Mouse (Mus musculus) lung, postnatal 0 days (tissue): Measurements from ENCODE around the gene Pcdh15.

ENCODE experiments used
- CTCF ChIP-seq: IDR thresholded peaks from 2 replicates; pipeline ENCODE4 v1.5.1; 2016; ENCODE audit warnings: antibody characterized with exemption, mild to moderate bottlenecking
- EP300 ChIP-seq: IDR thresholded peaks from 2 replicates; pipeline ENCODE4 v1.6.1; 2016; ENCODE audit warnings: antibody characterized with exemption, mild to moderate bottlenecking, control low read depth

DNA sequence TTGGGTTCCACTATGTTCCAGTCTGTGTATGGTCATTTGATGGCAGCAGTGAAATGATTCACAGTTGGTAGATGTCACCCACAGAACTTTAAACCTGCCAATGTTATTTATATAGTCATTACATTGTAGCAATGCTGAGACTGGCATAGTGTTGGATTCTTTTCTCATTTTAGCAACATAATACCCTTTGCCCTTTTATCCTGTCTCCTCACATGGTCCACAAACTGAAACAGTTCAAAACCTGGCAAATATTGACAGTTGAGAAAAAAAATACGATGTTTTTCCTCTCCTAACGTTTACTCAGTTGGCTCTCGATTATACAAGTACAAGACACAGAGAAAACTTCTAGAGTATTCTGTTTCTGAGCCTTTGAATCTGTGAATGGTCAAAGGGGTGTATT is 38.8 kb downstream of the Pcdh15 start:
- TF ChIP-seq CTCF, result no peak
- no peak for TF ChIP-seq EP300
